Comparison of ENCODE assay signal across 9 mouse cellular contexts in the genomic region with DNA sequence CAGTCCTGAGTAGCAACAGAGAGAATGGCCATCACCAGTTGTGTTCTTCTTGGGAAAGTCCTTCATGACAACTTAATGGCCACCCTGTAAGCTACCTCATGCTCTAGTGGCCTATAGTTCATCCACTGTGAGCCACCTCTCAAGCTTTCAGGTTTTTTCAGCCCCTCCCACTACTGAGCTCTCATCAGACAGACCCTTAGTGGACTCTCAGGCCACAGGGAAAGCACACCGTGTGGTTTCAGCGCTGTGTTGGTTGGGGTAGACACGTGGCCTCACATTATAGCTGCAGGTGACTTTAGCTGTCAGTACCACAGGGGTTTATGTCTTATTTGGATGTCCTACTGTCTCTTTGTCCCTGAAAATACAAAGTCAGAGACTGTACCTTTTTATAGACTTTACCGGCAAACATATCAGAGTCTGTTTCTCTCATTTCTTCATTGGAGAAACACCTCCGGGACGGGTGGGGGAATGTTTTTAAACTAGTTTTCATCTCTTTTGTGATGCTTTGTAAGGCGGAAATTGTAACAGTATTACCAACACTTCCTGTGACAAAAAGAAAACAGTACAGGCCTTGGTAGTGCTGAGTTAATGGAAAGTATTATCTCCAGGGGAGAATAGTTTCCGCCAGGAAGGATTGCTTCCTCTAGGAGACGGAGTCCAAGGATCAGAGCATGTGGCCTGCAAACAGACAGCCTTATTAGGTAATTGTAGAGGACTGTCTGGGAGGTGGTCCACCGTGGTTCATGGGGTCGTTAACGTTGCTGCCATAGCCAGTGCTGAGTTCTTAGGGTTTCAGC. TPM values are rescaled to one million over a fixed set of nuclear protein-coding genes. Genes with fewer than 3 reads are reported as not detected.
DNase-seq lines count a peak whose midpoint lies in the region; ATAC-seq and TF ChIP-seq lines count a peak whose summit lies in the region.
"Had no signal": no experiment of that assay in that cellular context is flagged by ENCODE, and none has a peak within 500 bp of the region (broad histone marks: within the 10 kb centered on the region; RNA-seq: fewer than 3 reads in every experiment).

No protein-coding gene starts in this region.

- TF ChIP-seq EP300 in liver, postnatal 0 days (IDR thresholded peaks at IDR 0.05; ENCODE audit: low read depth) = peak; percentile 71

- H3K4me1 ChIP-seq in embryonic facial prominence, embryonic 11.5 days (ENCODE audit: control insufficient read depth, insufficient read depth, low read length) = no peaks in the 10 kb centered on the region
- peaks cover 26% of the 10 kb centered on the region for H3K4me1 ChIP-seq in embryonic facial prominence, embryonic 10.5 days
- peaks cover 17% of the 10 kb centered on the region for H3K4me1 ChIP-seq in lung, embryonic 14.5 days (ENCODE audit: insufficient read depth)
- H3K4me1 ChIP-seq in heart, embryonic 11.5 days (ENCODE audit: control insufficient read depth, insufficient read depth, low read length) = peaks cover 37% of the 10 kb centered on the region
- H3K4me1 ChIP-seq in liver, postnatal 0 days (ENCODE audit: insufficient read depth) = peaks cover 30% of the 10 kb centered on the region

- H3K27me3 ChIP-seq in embryonic facial prominence, embryonic 11.5 days (ENCODE audit: control insufficient read depth, insufficient read depth, low read length) = no peaks in the 10 kb centered on the region
- H3K27me3 ChIP-seq in embryonic facial prominence, embryonic 10.5 days (replicated peaks; ENCODE audit: low read depth, poor library complexity, severe bottlenecking) = no peaks in the 10 kb centered on the region
- H3K27me3 ChIP-seq in lung, embryonic 14.5 days (ENCODE audit: insufficient read depth, low read length) = no peaks in the 10 kb centered on the region
- H3K27me3 ChIP-seq in heart, embryonic 11.5 days (ENCODE audit: control insufficient read depth, insufficient read depth, low read length) = 0 out of 2 replicates have a peak, but pooled peaks cover 5% of the 10 kb centered on the region
- no peaks in the 10 kb centered on the region for H3K27me3 ChIP-seq in liver, postnatal 0 days (ENCODE audit: insufficient read depth, low read length)

- no peak overlapping the region for H3K4me3 ChIP-seq in embryonic facial prominence, embryonic 11.5 days (ENCODE audit: low read depth, low read length)
- no peak overlapping the region for H3K4me3 ChIP-seq in embryonic facial prominence, embryonic 10.5 days
- no peak overlapping the region for H3K4me3 ChIP-seq in lung, embryonic 14.5 days (ENCODE audit: low read depth, low read length)
- H3K4me3 ChIP-seq in heart, embryonic 11.5 days (ENCODE audit: low read depth, low read length) = no peak overlapping the region
- H3K4me3 ChIP-seq in liver, postnatal 0 days (ENCODE audit: low read depth, low read length) = no peak overlapping the region

- no peak for ATAC-seq in embryonic facial prominence, embryonic 11.5 days (replicated peaks; ENCODE audit: insufficient number of reproducible peaks, low FRiP score, low TSS enrichment, low read depth)
- peak; percentile 48 for ATAC-seq in lung, embryonic 14.5 days (ENCODE audit: insufficient read depth)
- ATAC-seq in heart, embryonic 11.5 days (replicated peaks; ENCODE audit: insufficient number of reproducible peaks, low FRiP score, low TSS enrichment) = peak; percentile 55; the same call in 1 of the 2 replicates
- no peak for ATAC-seq in liver, postnatal 0 days

- H3K4me2 ChIP-seq in embryonic facial prominence, embryonic 11.5 days (ENCODE audit: low read depth, low read length) = no peak overlapping the region
- no peak overlapping the region for H3K4me2 ChIP-seq in lung, embryonic 14.5 days
- H3K4me2 ChIP-seq in heart, embryonic 11.5 days = no peak overlapping the region
- H3K4me2 ChIP-seq in liver, postnatal 0 days (ENCODE audit: low read depth, low read length) = no peak overlapping the region

- H3K9me3 ChIP-seq in embryonic facial prominence, embryonic 11.5 days (replicated peaks; ENCODE audit: control insufficient read depth, low read length) = no peaks in the 10 kb centered on the region
- no peaks in the 10 kb centered on the region for H3K9me3 ChIP-seq in embryonic facial prominence, embryonic 10.5 days
- no peaks in the 10 kb centered on the region for H3K9me3 ChIP-seq in lung, embryonic 14.5 days (ENCODE audit: low read depth, low read length)
- H3K9me3 ChIP-seq in heart, embryonic 11.5 days (replicated peaks; ENCODE audit: control insufficient read depth, low read length) = no peaks in the 10 kb centered on the region
- no peaks in the 10 kb centered on the region for H3K9me3 ChIP-seq in liver, postnatal 0 days (ENCODE audit: low read length)

- 69% methylated on average over 12 of the region's 12 CpGs for WGBS in embryonic facial prominence, embryonic 11.5 days
- WGBS in embryonic facial prominence, embryonic 10.5 days = 77% methylated on average over 12 of the region's 12 CpGs
- 71% methylated on average over 12 of the region's 12 CpGs for WGBS in lung, embryonic 14.5 days
- 49% methylated on average over 12 of the region's 12 CpGs for WGBS in heart, embryonic 11.5 days (ENCODE audit: insufficient replicate concordance)
- WGBS in liver, postnatal 0 days (ENCODE audit: insufficient replicate concordance) = 74% methylated on average over 12 of the region's 12 CpGs

- H3K27ac ChIP-seq in embryonic facial prominence, embryonic 11.5 days (replicated peaks; ENCODE audit: low read depth, low read length) = no peak overlapping the region
- no peak overlapping the region; the same call in 1 of the 2 replicates for H3K27ac ChIP-seq in embryonic facial prominence, embryonic 10.5 days (replicated peaks)
- H3K27ac ChIP-seq in lung, embryonic 14.5 days (ENCODE audit: low read depth) = peak overlapping the region; percentile 8; the same call in 1 of the 2 replicates
- H3K27ac ChIP-seq in heart, embryonic 11.5 days (ENCODE audit: low read depth, low read length) = peak overlapping the region; percentile 70
- H3K27ac ChIP-seq in liver, postnatal 0 days (ENCODE audit: low read depth) = no peak overlapping the region
- H3K27ac ChIP-seq: liver, embryonic 14.5 days had no signal

- DNase-seq in embryonic facial prominence, embryonic 11.5 days (ENCODE audit: low spot score) = peak; percentile 27
- no peak for DNase-seq in embryonic facial prominence, embryonic 10.5 days (ENCODE audit: low spot score)
- peak; percentile 54 for DNase-seq in lung, embryonic 14.5 days
- DNase-seq in lung, postnatal 14 days = no peak
- DNase-seq in liver, postnatal 0 days = no peak
- no peak for DNase-seq in layer of hippocampus, adult 9-11 months
- DNase-seq in urinary bladder, postnatal 36 days (ENCODE audit: low spot score in 2 of 2) = no peak

- TF ChIP-seq CTCF in lung, embryonic 14.5 days (IDR thresholded peaks at IDR 0.05; ENCODE audit: low read depth) = no peak
- TF ChIP-seq CTCF in liver, postnatal 0 days (IDR thresholded peaks at IDR 0.05; ENCODE audit: low read depth) = no peak

- H3K9ac ChIP-seq in embryonic facial prominence, embryonic 11.5 days (replicated peaks; ENCODE audit: low read length) = no peak overlapping the region
- no peak overlapping the region for H3K9ac ChIP-seq in lung, embryonic 14.5 days
- H3K9ac ChIP-seq in heart, embryonic 11.5 days (ENCODE audit: low read depth, low read length) = no peak overlapping the region
- H3K9ac ChIP-seq in liver, postnatal 0 days (replicated peaks) = no peak overlapping the region
- H3K9ac ChIP-seq: liver, embryonic 14.5 days had no signal

- no peaks in the 10 kb centered on the region for H3K36me3 ChIP-seq in embryonic facial prominence, embryonic 11.5 days (replicated peaks; ENCODE audit: control insufficient read depth, insufficient read depth, low read depth, low read length)
- peaks cover 21% of the 10 kb centered on the region for H3K36me3 ChIP-seq in embryonic facial prominence, embryonic 10.5 days (replicated peaks)
- 0 out of 2 replicates have a peak, but pooled peaks cover 2% of the 10 kb centered on the region for H3K36me3 ChIP-seq in lung, embryonic 14.5 days (ENCODE audit: insufficient read depth)
- no peaks in the 10 kb centered on the region for H3K36me3 ChIP-seq in heart, embryonic 11.5 days (ENCODE audit: control insufficient read depth, insufficient read depth, low read length)
- no peaks in the 10 kb centered on the region for H3K36me3 ChIP-seq in liver, postnatal 0 days (replicated peaks; ENCODE audit: insufficient read depth, low read length)

RNA-seq across cellular contexts. Expression of a gene that starts 33.5 kb away (rescaled TPM):
- polyA plus RNA-seq in embryonic facial prominence, embryonic 11.5 days (2014; fragmentation: Nextera tagmentation; extraction: Ambion mirVana) = 30.0 and 31.2 TPM in 2 replicates
- 28.9 and 33.9 TPM in 2 replicates for polyA plus RNA-seq in embryonic facial prominence, embryonic 10.5 days (2016; fragmentation: Nextera tagmentation; extraction: Ambion mirVana)
- polyA plus RNA-seq in lung, embryonic 14.5 days (2014; fragmentation: Nextera tagmentation; extraction: Ambion mirVana) = 19.8 and 21.8 TPM in 2 replicates
- 15.3 and 17.4 TPM in 2 replicates for polyA plus RNA-seq in heart, embryonic 11.5 days (2014; fragmentation: Nextera tagmentation; extraction: Ambion mirVana)
- polyA plus RNA-seq in liver, postnatal 0 days (2015; fragmentation: Nextera tagmentation; extraction: Ambion mirVana) = 2.0 and 2.1 TPM in 2 replicates

Comparison
In these comparisons a context has a peak if more than half of its experiments do, and no peak if none do; other contexts are left out.
1. DNase-seq: peak in embryonic facial prominence, embryonic 11.5 days (single experiment) and lung, embryonic 14.5 days (single experiment); none in embryonic facial prominence, embryonic 10.5 days (single experiment), lung, postnatal 14 days (single experiment), liver, postnatal 0 days (single experiment), layer of hippocampus, adult 9-11 months (single experiment) and urinary bladder, postnatal 36 days (0 of 2).
2. ATAC-seq: peak in lung, embryonic 14.5 days (single experiment) and heart, embryonic 11.5 days (single experiment); none in embryonic facial prominence, embryonic 11.5 days (single experiment) and liver, postnatal 0 days (single experiment).
3. H3K27ac ChIP-seq: peak in lung, embryonic 14.5 days (single experiment) and heart, embryonic 11.5 days (single experiment); none in embryonic facial prominence, embryonic 11.5 days (single experiment), embryonic facial prominence, embryonic 10.5 days (single experiment) and liver, postnatal 0 days (single experiment).